Mouse (Mus musculus): ENCODE measurements around the gene Eps8l2. TPM values are rescaled to one million over a fixed set of nuclear protein-coding genes. Genes with fewer than 3 reads are reported as not detected.

Eps8l2 gene
- polyA plus RNA-seq, 1 experiment: 5.5 TPM

GRCm38 (mm10) chr7:141328373-141328990 is 10.2 kb upstream of the Eps8l2 start:
- DNase-seq (ENCODE audit: extremely low spot score in 1 of 2, low spot score in 1 of 2): no peak

DNA sequence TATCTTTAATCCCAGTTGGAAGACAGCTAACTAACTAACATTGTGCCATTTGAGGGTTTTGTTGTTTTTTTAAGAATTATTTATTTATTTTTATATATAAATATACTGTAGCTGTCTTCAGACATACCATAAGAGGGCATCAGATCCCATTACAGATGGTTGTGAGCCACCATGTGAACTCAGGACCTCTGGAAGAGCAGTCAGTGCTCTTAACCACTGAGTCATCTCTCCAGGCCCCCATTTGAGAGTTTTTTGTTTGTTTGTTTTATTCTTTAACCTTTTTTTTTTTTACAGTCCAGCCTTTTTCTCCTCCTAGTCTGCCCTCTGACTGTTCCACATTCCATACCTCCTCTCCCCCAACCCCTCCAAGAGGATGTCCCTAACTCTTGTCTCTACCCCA is 8.0 kb upstream of the Eps8l2 start:
- DNase-seq (ENCODE audit: extremely low spot score in 1 of 2, low spot score in 1 of 2): no peak

DNA sequence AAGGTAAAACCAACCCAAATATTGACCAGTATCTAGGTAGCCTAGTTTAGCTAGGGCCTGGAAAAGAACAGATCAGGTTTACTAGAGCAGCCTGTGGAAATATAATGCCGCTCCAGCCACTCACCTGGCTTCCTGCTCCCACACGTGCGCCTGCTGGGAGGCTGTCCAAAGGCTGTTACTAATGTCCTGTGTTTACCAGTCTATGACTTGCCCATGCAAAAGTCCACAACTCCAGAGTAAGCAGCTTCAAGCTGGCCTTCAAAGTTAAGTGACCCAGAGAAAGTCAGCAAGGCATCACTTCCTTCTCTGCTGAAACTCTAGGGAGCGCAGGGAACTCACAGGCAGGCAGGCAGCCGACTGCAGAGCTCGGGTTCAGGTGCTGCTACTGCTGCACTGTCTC is 6.7 kb upstream of the Eps8l2 start:
- no peak for DNase-seq (ENCODE audit: extremely low spot score in 1 of 2, low spot score in 1 of 2)

DNA sequence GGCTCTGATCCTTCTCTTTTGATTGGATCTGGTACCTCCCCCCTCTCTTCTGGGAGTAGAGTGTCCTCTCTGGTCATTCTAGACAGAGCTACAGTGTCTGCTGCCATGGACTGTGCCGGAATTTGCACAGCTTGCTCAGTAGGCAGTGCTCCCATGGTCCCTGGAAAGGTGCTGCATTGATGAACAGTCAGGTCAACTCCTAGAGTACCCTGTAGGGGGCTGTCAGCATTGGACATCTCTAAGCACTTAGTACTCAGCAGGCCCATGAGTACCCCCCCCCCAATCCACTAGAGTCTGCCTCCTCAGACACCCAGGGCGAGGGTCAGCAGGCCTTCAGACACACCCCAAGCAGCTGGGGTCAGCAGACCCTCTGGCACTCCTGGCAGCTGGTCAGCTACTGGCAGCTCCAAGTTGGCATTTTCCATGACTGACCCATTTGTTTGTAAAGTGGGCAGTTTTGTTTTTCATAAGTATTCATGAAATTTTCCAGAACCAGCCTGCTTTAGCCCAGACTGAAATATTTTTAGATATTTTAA is 3.6 kb upstream of the Eps8l2 start:
- no peak for DNase-seq (ENCODE audit: extremely low spot score in 1 of 2, low spot score in 1 of 2)

DNA sequence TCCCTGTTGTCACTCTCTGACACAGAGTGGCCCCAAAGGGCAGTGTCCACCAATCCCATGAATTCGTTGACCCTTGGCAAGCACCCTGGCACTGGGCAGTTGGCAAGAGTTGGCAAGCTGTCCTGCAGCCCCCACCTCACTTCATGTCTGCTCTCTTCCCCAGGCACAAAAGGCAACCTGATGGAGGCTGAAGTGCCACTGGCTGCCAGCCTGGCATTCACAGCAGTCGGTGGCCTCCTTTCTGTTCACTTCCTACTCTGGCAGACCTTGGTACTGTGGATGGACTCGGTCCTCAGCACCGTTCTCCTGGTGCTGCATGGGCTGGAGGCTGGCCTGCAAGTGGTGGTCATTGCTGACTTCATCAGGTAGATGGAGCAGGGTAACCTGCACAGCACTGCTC is 3.0 kb upstream of the Eps8l2 start:
- peak in 1 of 2 experiments; percentile 30 for DNase-seq (ENCODE audit: extremely low spot score in 1 of 2, low spot score in 1 of 2)

GRCm38 (mm10) chr7:141336296-141336695 is 2.4 kb upstream of the Eps8l2 start:
- no peak for DNase-seq (ENCODE audit: extremely low spot score in 1 of 2, low spot score in 1 of 2)

DNA sequence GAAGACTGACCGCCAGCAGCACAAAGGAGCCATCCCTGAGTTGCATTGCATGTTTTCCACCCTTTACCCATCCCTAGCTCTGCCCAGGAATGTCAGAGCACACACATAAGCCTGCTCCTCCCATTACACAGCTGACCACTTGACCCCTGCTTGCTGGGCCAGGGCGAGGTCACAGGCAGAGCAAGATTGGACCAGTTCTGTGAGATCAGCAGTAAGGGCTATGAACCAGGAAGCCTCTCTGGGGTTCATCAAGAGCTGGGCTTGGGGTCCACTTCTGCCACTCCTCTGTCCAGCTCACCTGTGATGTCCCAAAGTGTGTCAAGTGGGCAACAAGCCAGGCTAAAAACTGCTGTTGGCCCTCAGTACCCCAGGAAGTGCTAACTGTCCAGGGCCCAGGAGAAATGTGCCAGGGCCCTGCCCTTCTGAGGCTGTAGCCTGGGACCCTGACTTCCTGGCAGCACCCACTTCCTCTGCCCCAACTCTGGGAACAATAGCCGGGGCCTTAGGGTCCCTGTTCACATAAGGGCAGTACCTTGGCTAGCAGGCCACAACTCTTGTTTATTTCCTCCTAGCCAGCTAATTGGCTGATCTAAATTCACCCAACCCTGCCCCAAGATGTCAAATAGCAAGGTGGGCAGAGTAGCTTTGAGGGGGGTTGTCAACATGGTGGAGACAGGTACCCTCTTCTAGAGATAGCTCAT is 814 bp upstream of the Eps8l2 start:
- no peak for DNase-seq (ENCODE audit: extremely low spot score in 1 of 2, low spot score in 1 of 2)

DNA sequence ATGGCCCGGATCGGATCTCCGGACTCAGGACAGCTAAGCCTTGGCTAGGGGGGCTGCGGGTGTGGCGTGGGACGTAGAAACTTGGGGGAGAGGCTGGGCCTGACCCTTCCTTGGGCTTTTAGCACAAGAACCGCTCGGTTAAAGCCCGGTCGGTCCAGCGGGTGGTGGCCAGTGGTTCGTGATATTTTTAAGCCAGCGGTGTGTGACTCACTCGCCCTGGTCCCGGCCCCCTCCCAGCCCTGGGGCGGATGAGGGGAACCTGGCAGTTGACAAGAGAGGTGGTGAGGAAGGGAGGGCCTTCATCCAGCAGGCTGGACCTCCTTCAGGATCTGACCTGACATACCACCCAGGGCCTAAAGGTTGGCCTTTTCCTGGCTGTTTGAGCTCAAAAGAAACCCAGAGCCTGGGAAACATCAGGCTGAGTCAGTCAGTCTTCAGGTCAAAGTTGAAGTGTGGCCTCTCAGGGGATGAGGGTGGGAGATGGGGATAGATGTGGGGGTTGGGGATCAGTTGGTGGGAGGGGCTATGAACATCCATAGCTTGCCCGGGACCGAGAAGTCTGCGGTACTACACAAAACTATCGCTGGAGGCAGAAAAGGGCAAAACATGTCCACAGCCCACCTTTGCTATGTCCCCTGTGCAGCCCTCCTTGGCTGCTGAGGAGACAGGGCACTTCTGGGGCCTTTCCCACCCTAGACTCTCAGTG is 688 bp downstream of the Eps8l2 start:
- DNase-seq (ENCODE audit: extremely low spot score in 1 of 2, low spot score in 1 of 2): no peak

- DNase-seq (ENCODE audit: extremely low spot score in 1 of 2, low spot score in 1 of 2): no peak
Measured at GRCm38 (mm10) chr7:141340023-141340422, 1.3 kb downstream of the Eps8l2 start.

DNA sequence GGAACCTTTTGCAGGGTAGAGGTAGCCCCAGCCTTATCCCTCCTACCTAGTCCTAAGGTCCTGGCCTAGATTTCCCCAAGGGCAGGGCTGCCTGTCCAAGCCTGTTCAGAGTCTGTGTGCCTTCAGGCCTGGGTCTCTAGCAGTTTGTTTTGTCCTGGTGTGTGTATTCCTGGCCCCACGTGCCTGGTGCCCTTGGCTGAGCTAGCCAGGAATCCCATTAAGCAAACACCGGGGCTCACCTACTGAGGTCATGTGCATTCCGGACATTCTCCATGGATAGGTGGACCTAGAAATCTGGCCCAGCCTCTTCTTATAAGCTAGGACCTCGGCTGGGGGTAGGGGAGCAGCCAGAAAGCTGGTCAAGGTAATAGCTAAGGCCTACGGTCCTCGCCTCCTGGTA is 1.8 kb downstream of the Eps8l2 start:
- no peak for DNase-seq (ENCODE audit: extremely low spot score in 1 of 2, low spot score in 1 of 2)

- DNase-seq (ENCODE audit: extremely low spot score in 1 of 2, low spot score in 1 of 2): no peak
Measured at GRCm38 (mm10) chr7:141341689-141342226, 3.1 kb downstream of the Eps8l2 start.

DNA sequence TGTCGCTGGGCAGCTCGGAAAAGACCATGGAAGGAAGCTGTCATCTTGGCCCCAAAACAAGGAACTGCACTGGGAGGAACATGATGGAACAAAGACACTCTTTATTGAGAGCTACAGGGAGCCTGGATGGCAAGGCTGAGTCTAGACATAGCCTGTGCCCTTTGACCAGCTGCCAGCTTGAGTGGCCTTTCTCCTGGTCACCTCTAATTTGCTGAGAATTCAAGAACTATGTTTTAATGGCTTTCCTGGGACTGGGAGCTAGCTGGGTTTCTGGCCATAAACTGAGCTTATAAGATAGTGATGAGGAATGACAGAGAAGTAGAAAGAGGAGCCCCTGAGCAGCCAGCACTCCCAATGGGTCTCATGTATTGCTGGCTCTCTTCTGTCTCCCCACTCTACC is 4.5 kb downstream of the Eps8l2 start:
- no peak for DNase-seq (ENCODE audit: extremely low spot score in 1 of 2, low spot score in 1 of 2)

- DNase-seq (ENCODE audit: extremely low spot score in 1 of 2, low spot score in 1 of 2): no peak
Measured at GRCm38 (mm10) chr7:141343696-141344095, 5.0 kb downstream of the Eps8l2 start.

GRCm38 (mm10) chr7:141344787-141345186 is 6.1 kb downstream of the Eps8l2 start:
- no peak for DNase-seq (ENCODE audit: extremely low spot score in 1 of 2, low spot score in 1 of 2)

- no peak for DNase-seq (ENCODE audit: extremely low spot score in 1 of 2, low spot score in 1 of 2)
Measured at GRCm38 (mm10) chr7:141351061-141351460, 12.4 kb downstream of the Eps8l2 start.

- no peak for DNase-seq (ENCODE audit: extremely low spot score in 1 of 2, low spot score in 1 of 2)
Measured at GRCm38 (mm10) chr7:141355051-141355450, 16.4 kb downstream of the Eps8l2 start.

DNA sequence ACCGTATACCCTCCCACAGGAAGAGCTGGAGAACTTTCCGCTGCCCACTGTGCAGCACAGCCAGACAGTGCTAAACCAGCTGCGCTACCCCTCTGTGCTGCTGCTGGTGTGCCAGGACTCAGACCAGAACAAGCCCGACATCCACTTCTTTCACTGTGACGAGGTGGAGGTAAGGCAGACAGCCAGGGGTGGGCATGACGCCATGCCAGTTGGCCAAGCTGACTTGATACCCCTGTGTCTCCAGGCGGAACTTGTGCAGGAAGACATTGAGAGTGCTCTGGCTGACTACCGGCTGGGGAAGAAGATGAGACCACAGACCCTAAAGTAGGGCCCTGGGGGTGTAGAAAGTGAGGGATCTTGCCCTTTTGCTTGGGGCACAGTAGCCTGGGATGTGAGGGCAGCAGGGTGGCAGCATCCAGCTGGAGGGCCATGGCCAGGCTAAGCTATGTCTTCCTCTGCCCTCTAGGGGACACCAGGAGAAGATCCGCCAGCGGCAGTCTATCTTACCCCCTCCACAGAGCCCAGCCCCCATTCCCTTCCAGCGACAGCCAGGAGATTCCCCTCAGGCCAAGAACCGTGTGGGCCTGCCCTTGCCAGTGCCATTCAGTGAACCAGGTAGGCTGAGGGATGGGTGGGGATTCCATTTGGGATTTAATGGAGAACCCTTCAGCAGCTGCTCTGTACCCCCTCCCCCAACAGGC is 17.1 kb downstream of the Eps8l2 start:
- DNase-seq (ENCODE audit: extremely low spot score in 1 of 2, low spot score in 1 of 2): peak in 1 of 2 experiments; percentile 20

DNA sequence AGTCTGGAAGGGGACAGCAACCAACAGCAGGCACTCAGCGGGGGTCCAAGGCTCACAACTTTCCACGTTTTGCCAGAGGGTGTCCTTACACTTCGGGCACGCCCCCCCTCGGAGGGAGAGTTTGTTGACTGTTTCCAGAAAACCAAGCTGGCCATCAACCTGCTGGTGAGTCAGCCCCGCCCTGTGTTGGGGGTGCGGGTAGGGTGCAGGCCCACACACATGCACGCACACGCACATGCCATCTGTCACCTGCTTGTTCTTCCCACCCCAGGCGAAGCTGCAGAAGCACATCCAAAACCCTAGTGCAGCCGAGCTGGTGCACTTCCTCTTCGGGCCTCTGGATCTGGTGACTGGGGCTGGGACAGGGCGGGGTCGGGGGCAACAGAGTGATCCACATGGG is 18.3 kb downstream of the Eps8l2 start:
- DNase-seq (ENCODE audit: extremely low spot score in 1 of 2, low spot score in 1 of 2): peak in 1 of 2 experiments; percentile 33

- DNase-seq (ENCODE audit: extremely low spot score in 1 of 2, low spot score in 1 of 2): no peak
Measured at GRCm38 (mm10) chr7:141361510-141361909, 22.8 kb downstream of the Eps8l2 start.

DNA sequence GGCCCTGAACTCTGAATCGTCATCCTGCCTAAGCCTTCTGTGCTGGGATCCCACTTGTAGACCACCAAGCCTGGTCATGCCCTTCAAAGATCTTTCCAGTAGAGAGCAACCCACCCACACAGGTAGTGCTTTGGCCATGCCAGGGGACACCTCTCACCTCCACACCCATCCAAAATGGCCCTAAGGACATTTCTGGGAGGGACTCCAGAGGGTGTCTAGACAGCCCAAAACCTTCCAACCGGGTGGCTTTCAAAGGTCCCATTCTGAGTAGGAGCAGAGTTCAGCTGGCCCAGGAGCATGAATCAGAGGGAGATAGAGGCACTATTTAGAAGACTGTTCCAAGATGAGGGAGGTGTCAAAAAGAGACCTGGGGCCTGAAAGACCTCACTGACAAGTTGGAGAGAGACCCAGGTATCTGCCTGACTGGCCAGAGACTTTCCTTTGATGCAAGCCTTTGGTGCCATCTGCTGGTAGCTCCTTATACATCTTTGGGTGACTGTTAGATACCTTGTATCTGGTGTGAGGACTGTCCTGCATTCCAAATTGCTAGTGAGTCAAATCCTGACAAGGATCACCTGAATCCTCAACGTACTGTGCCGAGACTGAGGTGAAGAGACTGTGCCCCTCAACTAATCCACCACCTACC is 24.5 kb downstream of the Eps8l2 start:
- peak in 1 of 2 experiments; percentile 89 for DNase-seq (ENCODE audit: extremely low spot score in 1 of 2, low spot score in 1 of 2)

All from frontal cortex, adult 2 months (tissue).